Mouse (Mus musculus): Measurements from ENCODE around the gene Hip1.

Hip1 gene

DNA sequence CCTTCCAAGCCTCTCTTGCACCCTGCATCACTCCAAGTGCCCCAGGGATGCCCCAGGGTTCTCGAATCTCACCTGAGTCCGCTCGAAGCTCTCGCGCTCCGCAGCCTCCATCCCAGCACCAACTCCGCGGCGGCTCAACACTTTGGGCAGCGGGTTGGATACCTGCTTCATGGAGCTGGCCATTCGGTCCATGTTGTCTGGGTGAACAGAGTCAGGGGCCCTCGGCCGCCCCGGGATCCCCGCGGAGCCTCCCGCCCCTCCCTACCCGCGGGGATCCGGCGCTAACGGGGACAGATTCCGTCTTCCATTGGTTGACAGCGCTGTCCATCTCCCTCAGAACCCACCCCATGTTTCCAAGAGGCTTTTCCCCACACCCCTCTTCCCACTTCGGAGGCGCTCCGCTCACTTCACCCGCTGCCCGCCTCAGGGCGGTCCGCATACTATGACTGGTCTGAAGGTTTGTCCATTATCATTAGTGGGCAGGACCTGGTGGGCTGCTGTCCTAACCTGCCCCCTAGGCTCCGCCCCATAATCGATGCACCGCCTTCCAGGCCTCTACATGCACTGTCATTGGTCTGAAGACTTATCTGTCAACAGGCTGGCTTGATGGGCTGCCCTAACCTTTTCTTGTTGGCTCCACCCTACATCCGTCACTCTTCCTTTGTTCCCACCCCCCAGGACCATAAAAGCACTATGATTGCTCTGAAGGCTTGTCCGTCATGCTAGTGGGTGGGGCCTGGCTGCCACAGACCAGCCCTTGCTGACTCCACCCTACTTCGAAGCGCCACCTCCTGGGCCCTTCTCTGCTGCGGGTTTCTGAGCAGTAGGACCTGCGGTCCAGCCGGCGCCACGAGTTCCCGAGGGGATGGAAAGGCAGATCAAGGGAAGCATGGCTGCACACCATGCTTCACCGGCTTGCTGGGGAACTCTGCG is at the start of gene Hip1:
TSS of gene Hip1 (minus strand) at position 256 of the 933 bp plus-strand sequence.
- peak; percentile 100 for DNase-seq (ENCODE audit: low spot score in 2 of 2)

DNA sequence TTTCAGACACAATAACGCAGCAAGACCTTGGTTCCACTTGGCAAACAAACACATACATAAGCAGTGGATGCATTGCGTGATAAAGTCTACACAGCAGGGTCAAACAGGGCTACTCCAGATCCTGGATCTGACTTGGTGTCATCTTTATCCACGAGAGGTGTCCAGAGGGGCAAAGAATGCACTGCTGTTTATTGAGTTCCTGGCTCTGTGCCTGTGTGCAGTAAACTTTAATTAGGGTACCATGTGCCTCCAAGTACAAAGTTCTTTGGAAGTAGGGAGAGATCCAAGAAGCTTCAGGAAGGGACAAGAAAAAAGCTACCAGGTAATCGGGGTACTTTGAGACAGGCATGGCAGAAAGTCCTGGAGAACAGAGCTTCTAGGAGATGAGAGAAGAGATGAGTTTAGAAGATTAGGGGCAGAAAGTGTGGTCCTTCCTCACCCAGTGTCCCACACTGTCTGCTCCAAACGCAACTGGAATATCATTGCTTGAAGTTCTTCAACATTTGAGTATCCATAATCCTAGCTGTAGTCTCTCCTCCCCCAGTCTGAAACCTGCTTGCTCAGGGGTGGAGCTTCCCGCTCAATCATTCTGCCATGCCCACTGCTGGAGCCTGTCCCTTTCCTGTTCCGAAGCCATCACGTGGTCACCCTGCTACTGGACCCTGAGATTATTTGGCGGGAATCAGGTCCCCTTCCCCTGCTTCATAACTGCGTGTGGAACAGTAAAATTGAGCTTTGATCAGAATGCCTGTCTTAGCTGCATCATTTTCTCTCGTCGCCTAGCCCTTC is 45.3 kb upstream of the Hip1 start:
- no peak for DNase-seq (ENCODE audit: low spot score in 2 of 2)

DNA sequence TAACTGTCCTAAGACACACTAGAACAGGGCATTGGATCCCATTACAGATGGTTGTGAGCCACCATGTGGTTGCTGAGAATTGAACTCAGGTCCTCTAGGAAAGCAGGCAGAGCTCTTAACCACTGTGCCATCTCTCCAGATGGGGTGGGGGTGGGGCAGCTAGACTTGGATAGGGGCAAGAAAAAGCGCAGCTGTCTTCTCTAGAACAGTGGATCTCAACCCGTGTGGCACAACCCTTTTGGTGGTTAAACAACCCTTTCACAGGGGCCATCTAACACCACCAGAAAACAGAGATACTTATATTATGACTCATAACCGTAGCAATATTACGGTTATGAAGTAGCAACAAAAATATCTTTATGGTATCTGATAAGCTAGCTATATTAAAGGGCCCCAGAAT is 42.8 kb upstream of the Hip1 start:
- no peak for DNase-seq (ENCODE audit: low spot score in 2 of 2)

DNA sequence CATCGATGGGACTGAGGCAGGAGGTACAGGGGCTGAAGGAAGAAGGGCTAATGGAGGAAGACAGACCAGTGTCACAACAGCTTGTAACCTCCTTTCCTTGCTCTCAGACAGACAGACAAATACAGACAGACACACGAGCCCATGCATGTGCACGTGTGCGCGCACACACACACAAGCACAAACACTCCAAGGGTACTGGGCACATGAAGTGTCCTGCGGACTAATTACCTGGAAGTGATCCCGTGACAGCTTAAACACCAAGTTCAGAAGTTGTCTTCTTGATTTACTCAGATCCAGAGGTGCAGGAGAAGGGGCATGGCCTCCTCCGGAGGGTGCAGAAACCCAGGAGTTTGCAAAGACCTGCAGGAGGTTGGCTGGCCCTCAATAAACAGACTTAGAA is 40.8 kb upstream of the Hip1 start:
- no peak for DNase-seq (ENCODE audit: low spot score in 2 of 2)

DNA sequence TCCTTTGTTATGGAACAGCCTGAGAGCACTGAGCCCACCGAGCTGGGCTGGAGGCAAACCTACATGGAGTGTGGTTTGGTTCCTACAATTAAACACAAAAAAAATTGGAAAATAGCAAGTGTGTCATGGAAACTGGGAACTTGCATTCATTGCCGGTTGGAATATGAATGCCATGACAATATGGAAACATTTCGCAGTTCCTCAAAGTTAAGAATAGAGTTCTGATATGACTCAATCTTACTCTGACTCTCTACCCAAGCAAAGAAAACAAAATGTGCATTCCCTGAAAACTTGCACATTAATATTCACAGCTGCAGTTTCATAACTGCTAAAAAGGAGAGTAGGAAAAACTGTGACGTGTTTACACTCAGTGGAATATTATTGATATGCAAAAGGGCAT is 37.4 kb upstream of the Hip1 start:
- DNase-seq (ENCODE audit: low spot score in 2 of 2) = no peak

DNA sequence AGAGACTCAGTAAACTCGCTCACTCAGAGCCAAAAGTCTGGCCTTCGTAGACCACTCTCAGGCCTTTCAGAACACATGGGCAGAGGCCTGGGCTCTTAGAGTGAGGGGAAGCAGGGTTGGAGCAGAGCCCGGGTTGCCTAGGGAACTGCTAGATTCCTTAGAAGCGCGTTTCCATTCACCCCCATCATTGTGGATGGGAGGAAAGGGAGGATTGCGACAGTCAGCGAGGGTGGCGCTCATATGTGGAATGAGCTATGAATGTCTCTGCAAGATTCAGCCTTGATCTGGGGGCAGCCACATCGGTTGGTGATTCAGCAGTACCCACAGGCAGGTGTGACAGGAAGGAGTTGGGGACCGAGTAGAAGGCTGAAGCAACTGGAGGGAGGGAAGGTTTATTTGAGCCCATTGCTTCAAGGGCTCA is 34.4 kb upstream of the Hip1 start:
- peak; percentile 20 to 25 for DNase-seq (ENCODE audit: low spot score in 2 of 2)

DNA sequence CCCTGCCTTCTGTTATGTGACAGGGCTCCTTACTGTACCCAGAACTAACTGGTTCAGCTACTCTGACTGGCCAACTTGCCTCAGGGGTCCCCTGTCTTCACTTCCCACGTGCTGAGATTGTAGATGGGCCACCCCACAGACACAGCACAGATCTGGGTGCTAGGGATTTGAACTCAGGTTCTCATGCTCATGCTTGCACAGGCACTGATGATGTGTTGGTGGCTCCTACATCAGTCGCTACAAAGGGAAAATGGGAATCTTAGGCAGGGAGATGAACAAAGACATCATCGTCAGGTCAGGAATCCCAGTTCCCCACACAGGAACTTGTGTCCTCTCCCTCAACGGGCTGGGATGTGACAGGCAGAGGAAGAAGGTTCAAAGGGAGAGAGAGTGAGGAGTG is 31.1 kb upstream of the Hip1 start:
- DNase-seq (ENCODE audit: low spot score in 2 of 2) = no peak

DNA sequence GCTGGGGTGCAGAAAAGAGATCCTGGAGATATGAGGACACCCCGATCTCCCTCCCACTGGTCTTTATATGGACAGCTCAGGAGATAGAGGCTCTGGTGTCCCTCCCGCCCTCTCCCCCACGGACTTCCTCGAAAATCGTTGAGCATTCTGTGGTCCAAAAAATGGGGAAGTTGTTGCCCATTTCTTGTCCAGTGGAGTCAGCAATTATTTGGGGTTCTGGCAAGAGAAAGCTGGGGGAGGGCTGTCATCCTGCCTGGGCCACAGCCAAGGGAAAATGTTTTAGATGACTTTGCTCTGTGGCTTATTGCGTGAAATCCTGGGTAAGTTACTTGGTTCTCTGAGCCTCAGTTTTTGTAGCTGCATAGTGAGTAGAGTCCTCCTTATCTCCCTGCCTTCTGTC is 28.1 kb upstream of the Hip1 start, which contains the start of gene Ccl24:
TSS of gene Ccl24 (minus strand) at position 44 of the 400 bp plus-strand sequence.
- no peak for DNase-seq (ENCODE audit: low spot score in 2 of 2)

DNA sequence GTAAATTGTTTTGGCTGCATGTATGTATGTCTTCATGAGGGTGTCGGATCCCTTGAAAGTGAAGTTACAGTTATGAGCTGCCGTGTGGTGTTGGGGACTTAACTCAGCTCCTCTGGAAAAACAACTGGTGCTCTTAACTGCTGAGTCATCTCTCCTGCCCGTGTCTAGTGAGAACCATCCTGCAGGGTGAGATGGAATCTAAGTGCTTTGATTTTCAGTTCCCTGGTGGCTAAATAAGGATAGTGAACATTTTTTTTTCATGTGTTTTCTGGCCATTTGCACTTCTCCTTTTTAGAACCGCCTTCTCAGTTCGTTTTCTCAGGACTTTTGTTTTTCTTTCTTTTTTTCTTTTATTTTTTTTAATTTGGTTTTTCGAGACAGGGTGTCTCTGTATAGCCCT is 23.8 kb upstream of the Hip1 start:
- no peak for DNase-seq (ENCODE audit: low spot score in 2 of 2)

DNA sequence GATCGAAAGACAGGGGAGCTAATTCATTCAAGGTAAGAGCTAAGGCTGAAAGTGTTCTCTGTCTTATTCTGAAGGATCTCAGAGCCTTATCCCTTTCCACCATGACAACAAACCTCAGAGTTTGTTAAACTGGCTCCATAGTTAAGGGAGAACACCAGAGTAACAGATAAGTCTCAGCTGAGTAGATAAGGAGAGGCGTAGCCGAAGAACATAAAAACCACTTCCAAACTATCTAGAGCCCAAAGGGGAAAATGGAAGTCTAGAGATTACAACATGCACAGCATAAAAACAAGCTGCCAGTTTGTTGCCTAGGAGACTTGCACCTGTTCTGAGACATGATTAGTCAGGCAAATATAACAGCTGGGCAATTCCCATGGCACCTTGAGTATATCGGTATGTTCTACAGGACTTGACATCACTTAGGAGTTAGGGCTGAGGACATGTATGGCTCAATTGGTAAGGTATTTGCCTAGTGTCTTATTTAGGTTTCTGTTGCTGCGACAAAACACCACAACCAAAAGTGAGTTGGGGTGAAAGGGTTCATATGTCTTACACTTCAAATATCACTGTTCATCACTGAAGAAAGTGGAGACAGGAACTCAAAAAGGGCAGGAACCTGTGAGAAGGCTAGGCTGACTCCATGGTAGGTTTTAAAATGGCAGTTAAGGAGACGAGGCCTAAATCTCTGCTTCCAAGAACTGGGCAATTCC is 22.8 kb upstream of the Hip1 start:
- DNase-seq (ENCODE audit: low spot score in 2 of 2) = no peak

DNA sequence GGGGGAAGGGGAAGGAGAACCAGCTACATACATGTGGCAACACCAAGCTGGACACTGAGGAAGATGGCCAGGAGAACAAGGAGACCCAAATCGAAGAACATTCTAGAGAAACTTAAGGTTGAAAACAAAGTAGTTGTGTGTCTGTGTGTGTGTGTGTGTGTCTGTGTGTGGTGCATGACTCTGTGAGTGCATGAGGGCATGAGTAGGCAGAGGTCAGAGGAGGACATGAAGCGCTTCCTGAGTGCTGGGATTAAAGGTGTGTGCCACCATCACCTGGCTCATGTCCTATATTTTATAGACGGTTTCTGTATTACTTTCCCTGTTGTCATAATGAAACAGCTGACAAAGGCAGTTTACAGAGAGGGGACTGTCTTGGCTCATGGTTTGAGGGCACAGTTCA is 18.5 kb upstream of the Hip1 start, which contains the start of gene Ccl26:
TSS of gene Ccl26 (minus strand) at position 101 of the 400 bp plus-strand sequence.
- DNase-seq (ENCODE audit: low spot score in 2 of 2) = no peak

DNA sequence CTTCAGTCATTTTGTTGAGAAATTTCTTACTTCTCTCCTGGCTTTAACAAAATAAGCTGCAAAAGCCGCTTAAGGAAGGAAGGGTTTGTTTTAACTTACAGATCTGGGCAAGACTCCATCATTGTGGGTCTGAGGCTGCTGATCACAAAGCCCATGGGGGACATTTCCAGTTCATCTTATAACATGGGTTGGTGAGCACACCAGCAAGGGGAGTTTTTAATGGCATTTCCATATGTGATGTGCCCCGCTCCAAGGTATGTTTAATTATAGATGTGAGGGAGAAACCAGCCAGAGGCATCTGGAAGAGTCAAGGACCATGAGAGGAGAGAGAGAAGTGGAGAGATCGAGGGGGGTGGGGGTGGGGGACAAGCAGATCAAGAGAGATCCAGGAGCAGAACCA is 12.8 kb upstream of the Hip1 start:
- no peak for DNase-seq (ENCODE audit: low spot score in 2 of 2)

DNA sequence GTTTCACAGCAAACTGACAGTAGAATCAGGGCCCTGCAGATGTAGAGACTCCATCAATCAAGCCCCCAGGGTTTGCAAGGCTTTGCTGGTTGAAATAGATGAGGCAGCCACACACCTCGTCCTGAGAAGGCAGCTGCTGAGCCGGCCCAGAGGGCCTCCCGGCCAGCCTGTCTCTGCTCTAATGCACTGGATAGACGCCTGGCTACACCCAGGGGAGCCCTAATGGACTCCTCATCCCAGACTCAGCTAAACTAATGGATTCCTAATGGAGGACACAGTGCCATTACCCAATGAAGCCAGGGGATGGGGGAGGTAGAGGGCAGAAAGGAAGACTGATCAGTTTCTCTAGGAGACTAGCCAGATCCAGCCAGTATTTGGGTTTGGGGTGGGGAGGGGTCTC is 12.1 kb upstream of the Hip1 start:
- no peak for DNase-seq (ENCODE audit: low spot score in 2 of 2)

DNA sequence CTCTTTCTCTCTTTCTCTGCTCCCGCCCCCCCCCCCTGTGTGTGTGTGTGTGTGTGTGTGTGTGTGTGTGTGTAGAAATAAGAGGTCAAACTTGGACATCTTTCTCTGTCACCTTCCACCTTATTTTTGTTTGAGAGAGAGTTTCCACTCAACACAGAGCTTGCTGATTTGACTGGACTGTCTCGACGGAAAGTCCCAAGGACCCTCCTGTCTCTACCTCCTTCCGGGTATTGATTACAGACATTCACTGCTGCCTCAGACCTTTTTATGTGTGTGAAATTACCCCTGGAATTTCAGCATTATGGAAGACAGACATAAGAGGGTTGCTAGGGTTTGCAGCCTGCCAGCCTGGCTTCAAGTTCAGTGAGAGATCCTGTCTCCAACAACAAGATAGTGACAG is 11.3 kb upstream of the Hip1 start:
- DNase-seq (ENCODE audit: low spot score in 2 of 2) = no peak

DNA sequence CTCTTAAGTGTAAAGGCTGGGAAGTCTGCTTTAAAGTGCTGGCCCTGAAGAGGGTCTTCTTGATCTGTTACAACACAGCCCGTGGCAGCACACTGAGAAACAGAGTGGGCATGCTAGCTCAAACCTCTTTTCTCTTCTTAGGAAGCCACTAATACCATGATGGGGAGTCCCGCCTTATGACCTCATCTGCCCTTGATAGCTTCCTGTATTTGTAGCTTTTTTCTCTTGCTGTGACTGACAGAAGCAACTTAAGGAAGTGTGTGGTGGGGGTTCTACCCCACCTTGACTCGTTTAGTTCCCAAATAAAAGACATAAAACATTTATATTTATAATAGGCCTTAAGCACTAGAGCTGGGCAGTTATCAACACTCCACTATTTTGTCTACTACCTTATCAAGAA is 6.7 kb upstream of the Hip1 start:
- DNase-seq (ENCODE audit: low spot score in 2 of 2) = no peak

DNA sequence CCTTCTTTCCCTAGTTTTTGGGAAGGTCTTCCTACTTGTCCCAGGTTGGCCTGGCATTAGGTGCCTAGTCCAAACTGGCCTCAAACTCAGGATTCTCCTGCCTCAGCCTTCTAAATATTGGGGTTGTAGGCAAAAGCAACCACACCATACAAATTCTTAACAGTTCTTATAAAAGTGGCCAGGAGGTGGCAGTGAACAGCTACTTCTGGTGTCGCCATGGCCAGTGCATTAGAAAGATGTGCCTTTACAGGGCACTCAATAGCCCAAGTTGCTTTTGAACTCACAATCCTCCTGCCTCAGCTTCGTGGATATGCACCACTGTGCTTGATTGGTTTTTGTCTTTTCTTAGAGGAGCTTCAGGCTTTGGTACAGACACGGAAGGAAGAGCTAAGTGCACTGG is 6.0 kb upstream of the Hip1 start:
- DNase-seq (ENCODE audit: low spot score in 2 of 2) = no peak

DNA sequence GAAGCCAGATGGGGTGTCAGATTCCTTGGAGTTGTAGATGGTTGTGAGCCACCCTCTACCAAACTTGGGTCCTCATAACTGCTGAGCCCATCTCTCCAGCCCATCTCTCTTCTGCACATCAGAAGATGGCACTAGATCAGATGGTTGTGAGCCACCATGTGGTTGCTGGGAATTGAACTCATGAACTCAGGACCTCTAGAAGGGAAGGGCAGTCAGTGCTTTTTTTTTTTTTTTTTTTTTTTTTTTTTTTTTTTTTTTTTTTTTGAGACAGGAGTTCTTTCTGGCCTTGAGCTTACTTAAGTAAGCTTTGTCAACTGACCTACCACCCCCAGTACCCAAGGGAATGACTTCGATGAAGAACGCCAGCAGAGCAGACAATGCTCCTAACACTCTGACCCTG is 3.1 kb upstream of the Hip1 start:
- no peak for DNase-seq (ENCODE audit: low spot score in 2 of 2)

DNA sequence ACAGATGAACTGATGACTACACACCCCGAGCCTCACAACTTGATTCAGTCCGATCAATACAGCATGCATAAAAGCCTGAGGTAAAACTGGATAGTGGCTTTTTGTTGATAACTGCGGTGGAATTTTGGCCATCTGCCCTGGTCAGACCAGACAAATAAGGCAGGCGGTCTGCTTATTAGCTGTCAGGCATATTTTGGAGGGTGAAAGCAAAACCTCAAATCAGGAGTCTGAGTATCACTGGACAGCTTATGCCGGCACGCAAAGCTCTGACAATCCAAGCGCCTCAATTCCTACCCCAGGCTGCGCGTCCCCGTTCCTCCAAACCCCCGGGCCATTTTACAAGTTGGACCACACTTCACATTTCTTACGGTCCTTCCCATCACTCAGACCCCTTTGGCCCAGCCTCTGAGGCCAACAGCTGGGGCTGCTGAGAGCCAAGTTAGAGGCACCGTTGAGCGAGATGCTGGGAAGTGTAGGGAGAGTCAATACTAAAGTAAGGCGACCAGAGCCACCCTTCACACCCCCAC is 825 bp downstream of the Hip1 start:
- DNase-seq (ENCODE audit: low spot score in 2 of 2) = no peak

DNA sequence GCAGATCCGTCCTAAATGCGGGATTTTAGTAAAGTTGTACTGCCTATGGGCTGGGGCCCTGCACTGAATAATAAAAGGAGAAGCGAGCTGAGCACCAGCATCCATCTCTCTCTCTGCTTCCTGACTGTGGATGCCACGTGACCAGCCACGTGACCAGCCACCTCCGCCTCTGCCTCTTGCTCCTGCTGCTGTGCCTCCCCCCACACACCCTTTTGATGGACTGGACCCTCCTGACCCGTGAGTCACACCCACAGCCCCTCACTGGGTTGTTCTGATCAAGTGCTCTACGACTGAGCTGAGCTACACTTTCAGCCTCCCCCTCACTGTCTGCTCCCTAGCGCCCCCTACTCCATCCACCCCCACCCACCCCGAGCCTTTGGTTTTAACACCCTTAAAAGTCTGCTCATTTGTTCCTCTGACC is 7.1 kb downstream of the Hip1 start:
- no peak for DNase-seq (ENCODE audit: low spot score in 2 of 2)

DNA sequence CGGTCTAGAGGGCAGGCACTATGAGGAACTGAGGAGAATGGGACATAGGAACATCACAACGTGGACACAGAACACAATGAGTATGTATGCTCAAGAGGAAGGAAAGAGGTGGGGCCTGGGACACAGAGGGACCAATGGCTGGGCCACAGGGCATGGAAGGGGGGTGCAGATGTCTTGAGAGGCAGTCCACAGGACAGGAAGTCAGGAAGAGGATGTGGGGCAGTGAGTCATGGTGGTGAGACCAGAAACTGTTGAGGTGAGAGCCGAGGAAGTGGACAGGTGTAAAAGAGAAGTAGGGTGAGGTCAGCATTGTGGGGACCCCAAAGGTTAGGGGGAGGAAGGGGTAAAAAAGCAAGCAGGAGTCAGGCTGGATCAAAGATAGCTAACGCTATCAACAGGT is 7.6 kb downstream of the Hip1 start:
- DNase-seq (ENCODE audit: low spot score in 2 of 2) = no peak

DNA sequence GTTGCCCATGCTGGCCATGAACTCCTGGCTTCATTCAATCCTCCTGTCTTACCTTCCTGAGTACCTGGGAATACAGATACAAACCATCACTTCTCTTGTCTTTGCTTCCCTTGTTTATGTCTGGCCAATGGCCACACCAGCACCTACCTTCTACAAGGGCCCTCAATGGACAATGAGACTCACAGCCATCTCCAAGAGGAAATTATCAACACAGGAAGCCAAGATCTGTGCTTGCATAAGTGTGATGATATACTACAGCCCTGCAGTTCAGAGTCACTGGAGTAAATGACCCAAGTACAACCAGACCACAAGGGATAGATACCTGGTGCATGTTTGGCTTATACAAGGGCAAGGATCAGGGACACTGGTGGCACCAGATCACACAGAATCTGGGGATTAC is 9.1 kb downstream of the Hip1 start:
- DNase-seq (ENCODE audit: low spot score in 2 of 2) = no peak

DNA sequence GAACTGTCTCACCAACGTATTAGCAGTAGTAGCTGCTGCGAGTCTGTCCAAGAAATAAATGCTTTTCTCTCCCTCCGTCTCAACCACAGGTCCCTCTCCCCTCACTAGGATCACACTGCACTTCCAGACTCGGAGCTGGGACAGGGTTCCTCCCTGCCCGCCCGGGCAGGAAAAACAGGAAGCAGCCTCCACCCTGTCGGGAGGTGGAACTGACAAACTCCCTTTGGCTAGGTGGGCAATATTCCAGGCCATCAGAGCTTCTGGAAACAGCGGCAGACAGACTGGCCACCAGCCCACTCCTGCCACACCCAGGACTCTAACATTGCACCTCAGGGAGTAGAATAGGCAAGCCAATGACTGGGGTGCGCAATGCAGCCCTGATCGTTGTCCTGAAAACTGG is 11.5 kb downstream of the Hip1 start:
- no peak for DNase-seq (ENCODE audit: low spot score in 2 of 2)
